Mouse (Mus musculus): ENCODE measurements at regions not wholly inside any gene's neighbourhood (a gene's known extent, or its start where the extent isn't known, plus 50 kb on each side); places are given as distances from the start of the nearest gene placed in this dataset.
"Not testable (repeated sequence)": the region's sequence is repeated elsewhere in the genome, so short reads cannot be mapped to it uniquely, and the experiment has no call there.

DNA sequence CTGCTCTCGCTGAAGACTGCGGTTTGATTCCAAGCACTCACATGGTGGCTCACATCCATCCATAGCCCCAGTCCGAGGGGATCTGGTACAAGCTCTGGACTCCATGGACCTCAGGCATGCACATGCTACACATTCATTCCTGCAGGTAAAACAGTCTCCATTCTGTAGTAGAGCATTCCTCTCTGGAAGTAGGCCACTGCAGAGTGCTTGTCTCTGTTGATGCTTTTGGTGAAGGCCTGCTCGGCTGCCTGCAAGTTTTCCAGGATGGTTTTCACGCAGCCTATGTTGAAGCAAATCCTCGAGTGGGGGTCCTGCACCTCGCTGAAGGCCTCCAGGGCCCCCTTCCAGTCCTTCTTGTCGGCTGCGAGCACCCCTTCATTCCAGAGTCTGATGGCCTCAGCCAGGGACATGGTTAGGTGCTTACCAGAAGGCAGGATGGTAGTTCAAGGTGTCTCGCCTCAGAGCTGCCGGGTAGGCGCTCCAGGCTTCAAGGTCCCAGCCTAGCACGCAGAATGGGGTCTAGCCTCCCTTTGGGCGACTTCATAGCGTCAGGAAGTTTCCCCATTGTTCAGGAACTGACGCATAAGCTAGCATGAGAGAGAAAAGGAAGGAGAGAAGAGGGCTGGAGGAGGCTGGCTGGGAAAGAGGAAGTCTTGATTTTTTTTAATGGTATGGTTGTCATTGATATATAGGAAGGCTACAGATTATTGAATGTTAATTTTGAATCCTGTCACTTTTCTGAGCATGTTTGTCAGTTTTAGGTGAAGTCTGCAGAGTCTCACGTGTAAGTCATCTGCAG, 75.2 kb upstream of the Map3k1 start:
- TF ChIP-seq POLR2A (IDR thresholded peaks at IDR 0.05; ENCODE audit: insufficient read depth, low read depth, low read length); CTCF (IDR thresholded peaks at IDR 0.05): not testable (repeated sequence)

Data from heart, adult 2 months (tissue).